Mouse (Mus musculus): ENCODE results near the gene Chl1.
A peak's percentile ranks its signal among the peaks of the same experiment; 100 is the strongest.

Chl1 gene

DNA sequence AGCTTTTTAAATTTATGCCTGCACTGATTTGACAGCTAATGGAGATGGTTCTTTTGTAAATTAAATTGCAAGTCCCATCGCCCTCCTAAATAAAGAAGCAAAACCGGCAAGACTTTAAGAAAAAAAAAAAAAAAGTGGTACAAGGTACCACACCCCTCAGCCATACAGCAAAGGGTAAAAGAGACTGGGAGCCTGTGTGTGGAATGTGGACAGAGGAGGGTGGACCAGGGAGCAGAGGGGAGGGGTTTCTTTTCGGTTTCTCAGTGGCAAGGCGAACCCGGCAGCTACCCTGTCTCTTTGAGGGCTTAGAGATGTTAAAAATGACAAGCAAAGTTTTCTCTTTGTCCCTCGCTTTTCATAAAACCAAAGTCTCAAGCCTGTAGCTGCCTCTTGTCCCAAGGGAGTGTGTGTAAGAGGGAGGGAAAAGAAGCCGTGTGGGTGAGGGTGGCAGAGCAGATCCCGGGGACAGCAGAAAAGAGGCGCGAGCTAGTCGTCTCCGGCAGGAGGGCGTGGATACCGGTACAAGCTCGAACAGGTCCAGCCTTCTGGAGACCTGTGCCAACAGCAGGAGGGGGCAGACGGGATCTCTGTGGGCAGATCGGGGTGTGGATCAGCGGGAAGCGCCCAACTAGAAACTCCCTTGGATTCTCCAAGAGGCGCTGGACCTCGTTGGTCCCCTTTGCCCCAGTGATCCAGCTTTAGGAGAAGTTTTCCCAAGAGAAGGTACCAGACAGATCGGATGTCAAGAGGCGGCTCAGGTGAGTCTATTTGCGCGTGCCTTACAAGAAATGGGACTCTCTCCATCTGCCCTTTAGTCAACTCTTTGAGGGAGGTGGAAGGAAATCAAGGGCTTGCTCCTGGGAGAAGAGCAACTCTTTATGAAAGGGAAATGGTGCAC, at the start of gene Chl1:
Gene Chl1 (plus strand): TSS at position 195 of the 898 bp plus-strand sequence.
- no peak for DNase-seq (ENCODE audit: extremely low read depth, low read depth)

DNA sequence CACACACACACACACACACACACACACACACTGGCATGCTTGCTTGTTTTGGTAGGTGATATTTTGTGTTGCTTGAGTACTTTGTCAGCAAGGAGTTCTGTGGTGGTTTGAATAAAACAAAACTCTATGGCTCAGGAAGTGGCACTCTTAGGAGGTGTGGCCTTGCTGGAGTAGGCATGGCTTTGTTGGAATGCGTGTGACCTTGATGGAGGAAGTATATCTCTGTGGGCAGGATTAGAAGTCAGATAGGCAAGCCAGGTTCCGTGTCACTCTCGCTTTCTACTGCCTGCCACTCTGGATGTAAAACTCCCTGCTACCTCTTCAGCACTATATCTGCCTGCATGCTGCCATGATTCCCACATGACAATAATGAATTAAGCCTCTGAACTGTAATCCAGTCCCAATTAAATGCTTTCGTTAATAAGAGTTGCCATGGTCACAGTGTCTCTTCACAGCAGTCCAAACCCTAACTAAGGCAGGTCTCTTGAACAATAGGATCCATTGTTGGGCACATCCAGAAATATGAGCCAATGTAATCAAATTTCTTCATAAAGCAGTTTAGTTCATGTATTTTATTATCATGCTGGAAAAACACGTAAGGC, 44.8 kb upstream of the Chl1 start:
- no peak for DNase-seq (ENCODE audit: extremely low read depth, low read depth)

DNA sequence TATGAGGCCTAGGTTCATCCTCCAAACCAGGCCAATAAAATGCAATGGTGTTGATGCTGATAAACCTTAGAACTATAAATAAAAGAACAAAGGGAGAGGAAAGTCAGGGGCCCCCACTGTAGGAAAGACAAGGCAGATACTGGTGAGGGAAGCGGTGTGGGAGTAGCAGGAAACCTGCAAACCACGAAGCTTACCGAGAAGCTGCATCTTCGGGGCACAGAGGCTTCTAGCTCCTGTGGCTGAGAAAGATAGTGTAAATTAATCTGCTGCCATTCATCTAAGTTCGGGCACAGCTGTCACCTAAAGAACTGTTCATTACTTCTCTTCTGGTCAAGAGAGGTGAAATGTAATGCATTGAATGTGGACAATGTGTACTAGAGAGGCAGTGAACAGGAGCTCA, 37.1 kb upstream of the Chl1 start:
- DNase-seq (ENCODE audit: extremely low read depth, low read depth) = peak; percentile 20

DNA sequence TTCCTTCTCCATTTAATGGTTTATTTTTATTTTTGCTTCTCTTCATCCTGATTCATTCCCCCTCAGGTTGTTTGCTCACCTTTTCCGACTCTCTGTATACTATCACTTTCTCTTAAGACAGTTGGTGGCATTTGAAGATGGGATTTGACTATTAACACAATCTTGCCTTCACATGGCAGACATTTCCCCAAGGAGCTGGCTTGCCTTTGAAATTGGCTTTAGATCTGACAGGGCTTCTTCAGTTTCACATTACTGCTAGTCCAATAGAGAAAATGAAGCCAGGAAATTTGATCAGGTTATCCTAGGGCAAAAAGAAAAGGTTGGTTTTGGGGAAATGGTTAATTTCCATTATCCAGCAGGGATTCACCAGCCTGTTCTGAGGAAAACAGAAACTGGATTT, 23.2 kb upstream of the Chl1 start:
- DNase-seq (ENCODE audit: extremely low read depth, low read depth) = no peak

- DNase-seq (ENCODE audit: extremely low read depth, low read depth) = no peak
These were observed 12.0 kb upstream of the Chl1 start for GRCm38 (mm10) chr6:103498404-103498803.

GRCm38 (mm10) chr6:103504065-103504464, 6.3 kb upstream of the Chl1 start:
- no peak for DNase-seq (ENCODE audit: extremely low read depth, low read depth)

- DNase-seq (ENCODE audit: extremely low read depth, low read depth) = no peak
These were observed 2.4 kb upstream of the Chl1 start for GRCm38 (mm10) chr6:103507751-103508575.

GRCm38 (mm10) chr6:103509596-103509995, 790 bp upstream of the Chl1 start:
- DNase-seq (ENCODE audit: extremely low read depth, low read depth) = no peak

DNA sequence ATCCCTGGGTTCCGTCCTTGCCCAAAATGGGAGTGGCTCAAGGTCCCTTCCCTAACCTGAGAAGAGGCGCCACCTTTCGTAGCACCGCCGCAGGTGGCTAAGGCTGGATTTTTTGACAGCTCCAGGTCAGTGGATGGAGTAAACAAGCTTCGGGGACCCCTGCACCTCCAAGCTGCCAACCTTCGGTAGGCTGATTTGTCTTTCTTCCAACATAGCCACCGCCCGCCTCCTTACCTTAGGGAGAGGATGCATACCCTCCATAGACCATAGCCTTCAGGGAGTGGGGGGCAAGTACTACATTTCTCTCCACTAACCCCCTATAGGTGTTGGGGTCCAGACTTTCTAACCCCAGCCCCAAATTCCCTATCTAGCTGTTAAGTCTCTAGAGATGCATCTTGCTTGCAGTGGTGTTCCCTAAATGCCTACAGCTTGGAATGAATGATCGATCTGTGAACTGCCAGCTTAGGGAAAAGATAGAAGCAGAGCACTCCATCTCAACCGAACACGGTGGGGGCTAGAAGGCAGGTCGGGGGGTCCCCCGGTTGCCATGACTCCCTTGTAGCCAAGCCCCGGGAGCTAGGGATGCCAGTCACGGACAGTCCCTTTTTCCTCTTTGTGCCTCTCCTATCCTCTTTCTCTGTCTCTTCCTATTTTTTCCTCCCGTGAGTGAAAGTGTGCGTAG, 1.0 kb downstream of the Chl1 start:
- no peak for DNase-seq (ENCODE audit: extremely low read depth, low read depth)

- DNase-seq (ENCODE audit: extremely low read depth, low read depth) = no peak
These were observed 1.7 kb downstream of the Chl1 start for GRCm38 (mm10) chr6:103511972-103512565.

DNA sequence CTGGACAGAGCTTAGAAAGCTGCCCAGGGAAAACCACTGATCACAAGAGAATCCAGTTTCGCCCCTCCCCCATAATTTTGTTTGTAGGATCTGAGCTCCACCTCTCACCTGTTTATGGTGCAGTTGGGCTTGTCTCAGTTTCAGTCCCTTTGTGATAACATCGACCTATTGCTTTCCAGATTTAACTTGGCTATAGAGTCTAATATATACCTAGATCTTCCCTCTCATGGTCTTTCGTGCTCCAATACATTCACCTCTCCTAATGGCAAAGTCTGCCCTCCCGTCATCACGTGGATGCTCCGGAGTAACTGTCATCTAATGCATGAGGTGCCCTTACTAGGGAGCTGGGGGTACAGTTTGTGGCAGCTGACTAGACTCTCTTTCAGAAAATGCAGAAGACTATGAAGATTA, 2.5 kb downstream of the Chl1 start:
- DNase-seq (ENCODE audit: extremely low read depth, low read depth) = no peak

DNA sequence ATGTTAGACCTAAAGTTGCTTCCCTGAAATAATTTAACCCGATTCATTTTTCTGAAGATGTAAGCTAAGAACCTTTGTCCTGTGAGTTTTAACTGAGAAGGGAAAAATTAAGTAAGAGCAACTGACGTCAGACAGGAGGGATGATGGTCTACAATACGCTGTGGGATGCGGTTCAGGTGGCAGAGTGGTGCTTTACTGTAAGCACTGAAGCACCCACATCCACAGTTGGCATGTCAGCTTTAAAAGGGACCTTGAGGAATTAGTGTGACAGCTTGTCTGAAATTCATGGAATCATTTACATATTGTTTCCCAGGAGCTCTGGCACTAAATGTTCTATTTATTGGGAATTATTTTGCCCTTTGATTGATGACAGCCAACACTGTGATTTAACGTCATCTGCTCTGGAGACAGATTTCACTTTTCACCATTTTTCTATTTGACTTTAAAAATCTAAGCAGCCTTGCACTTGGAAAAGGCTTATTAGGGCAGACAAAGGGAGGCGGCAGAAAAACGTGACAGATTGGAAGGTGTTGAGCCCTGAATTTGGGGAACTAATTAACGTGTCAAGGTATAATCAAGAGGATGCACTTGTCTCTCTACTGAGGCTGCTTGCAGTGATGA, 3.3 kb downstream of the Chl1 start:
- no peak for DNase-seq (ENCODE audit: extremely low read depth, low read depth)

- no peak for DNase-seq (ENCODE audit: extremely low read depth, low read depth)
These were observed 4.0 kb downstream of the Chl1 start for GRCm38 (mm10) chr6:103514346-103514745.

DNA sequence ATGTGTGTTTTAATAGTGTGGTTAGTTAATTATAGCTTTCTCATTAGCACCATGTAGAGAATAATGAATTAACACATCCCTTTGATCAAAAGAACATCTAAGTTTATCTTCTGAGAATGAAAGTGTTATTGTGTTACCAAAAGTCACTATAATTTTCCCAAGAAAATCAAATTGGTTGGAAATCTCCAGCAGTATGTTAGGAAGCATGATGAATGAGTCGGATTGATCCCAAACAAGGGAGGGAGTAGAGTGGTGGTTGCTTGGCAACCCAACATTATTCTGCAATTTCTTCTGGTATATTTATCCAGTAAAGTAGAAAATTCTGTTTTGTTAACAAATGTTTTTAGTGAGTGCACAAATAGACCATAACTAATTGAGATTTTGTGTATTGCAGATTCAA, 4.4 kb downstream of the Chl1 start:
- DNase-seq (ENCODE audit: extremely low read depth, low read depth) = no peak

- no peak for DNase-seq (ENCODE audit: extremely low read depth, low read depth)
These were observed 9.2 kb downstream of the Chl1 start for GRCm38 (mm10) chr6:103519596-103519995.

- DNase-seq (ENCODE audit: extremely low read depth, low read depth) = no peak
These were observed 15.1 kb downstream of the Chl1 start for GRCm38 (mm10) chr6:103525326-103526024.

DNA sequence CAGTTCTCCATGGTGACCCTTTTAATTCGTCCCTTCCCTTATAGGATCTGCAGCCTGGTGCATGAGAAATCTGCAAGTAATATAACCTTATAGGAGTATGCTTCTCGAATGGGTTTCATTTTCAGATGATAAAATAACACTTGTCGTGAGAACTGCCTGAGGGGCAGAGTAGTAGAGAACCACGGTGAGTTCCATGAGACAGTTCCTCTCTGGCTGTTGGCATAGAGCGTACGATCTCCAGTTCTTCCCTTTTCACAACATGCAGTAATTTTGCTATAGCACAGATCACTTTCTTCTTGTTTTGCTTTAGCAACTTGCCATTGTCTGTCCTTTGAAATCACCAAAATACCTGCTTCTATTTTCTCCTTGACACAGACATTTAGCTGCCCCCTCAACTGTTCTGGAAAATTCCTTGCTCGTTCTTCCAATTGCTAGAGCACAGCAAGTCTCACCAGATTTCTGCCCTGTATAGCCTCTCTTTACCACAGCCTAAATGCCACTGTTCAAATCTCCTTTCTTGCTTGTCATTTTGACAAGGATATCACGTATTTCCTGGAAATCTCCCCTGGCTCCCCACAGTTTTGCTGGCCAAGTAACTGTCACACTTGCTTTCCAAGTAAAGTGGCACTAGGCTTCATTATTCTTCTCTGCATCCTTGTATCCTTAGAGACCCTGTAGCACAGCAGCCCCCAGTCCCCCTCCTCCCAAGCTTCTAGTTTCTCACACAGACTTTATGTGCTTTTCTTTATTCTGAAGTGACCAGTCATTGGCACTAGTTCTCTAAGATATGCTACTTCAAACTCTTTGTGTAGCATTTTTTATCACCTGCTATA, 16.8 kb downstream of the Chl1 start:
- DNase-seq (ENCODE audit: extremely low read depth, low read depth) = no peak

DNA sequence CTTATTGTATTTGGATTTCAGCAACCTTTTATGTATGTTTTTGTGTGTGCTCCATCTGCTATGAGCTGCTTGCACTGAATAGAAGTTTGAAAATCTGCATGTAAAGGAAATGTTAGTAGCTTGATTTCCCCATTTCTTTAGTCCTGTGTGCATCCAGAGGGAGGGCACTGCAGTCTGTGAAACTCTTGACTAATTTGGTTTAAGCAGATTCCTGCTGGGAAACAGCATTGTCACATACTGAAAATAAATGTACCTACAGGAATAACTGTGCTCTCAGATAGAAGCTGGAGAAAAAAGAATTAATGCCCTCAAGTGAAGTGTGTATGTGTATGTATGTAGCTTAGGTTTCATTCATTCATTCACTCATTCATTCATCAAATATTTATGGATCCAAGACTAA, 22.7 kb downstream of the Chl1 start:
- DNase-seq (ENCODE audit: extremely low read depth, low read depth) = no peak

DNA sequence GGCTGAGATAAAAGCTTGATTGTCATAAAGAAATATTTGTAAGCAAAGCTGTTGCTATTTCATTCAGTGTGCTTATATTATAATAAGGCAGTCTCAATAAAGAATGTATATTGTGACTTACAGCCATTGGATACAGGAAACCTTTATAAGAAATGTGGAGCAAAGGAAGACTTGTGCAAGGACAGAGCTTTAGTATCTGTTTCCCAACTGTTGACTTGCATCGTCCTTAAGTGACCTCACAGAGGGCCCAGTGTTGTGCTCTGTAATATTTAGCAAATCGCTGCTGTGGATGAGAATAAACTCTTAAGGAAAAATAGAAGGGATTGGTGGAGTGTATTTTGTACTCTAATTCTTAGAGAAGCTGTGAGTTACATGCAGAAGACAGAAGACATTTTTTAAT, 23.6 kb downstream of the Chl1 start:
- no peak for DNase-seq (ENCODE audit: extremely low read depth, low read depth)

Data from MEL-GATA-1-ER (cell line).